Mouse (Mus musculus) ES-Bruce4 (cell line): Measurements from ENCODE around the gene Atic. TPM values are rescaled to one million over a fixed set of nuclear protein-coding genes. Genes with fewer than 3 reads are reported as not detected.

ENCODE experiments used
- H3K27ac ChIP-seq: 2 replicates; pipeline ENCODE4 v1.5.1; 2012; ENCODE audit warnings: low read length, inconsistent platforms; ENCODE audit not compliant: insufficient read depth
- H3K27me3 ChIP-seq: 2 replicates; pipeline ENCODE4 v1.6.1; 2012; ENCODE audit warnings: mild to moderate bottlenecking, low read length, inconsistent platforms; ENCODE audit not compliant: control insufficient read depth, poor library complexity, insufficient read depth, severe bottlenecking
- H3K36me3 ChIP-seq: 2 replicates; pipeline ENCODE4 v1.6.1; 2012; ENCODE audit warnings: inconsistent platforms, mild to moderate bottlenecking, low read length, moderate library complexity; ENCODE audit not compliant: control insufficient read depth, poor library complexity, insufficient read depth, severe bottlenecking
- H3K4me1 ChIP-seq: one replicate; pipeline ENCODE4 v1.8.1; 2011; ENCODE audit warnings: low read length; ENCODE audit not compliant: control insufficient read depth, insufficient read depth
- H3K4me3 ChIP-seq: 2 replicates; pipeline ENCODE4 v1.5.1; 2011; ENCODE audit warnings: low read depth, mild to moderate bottlenecking, low read length
- H3K9ac ChIP-seq: 2 replicates; pipeline ENCODE4 v1.6.1; 2012; ENCODE audit warnings: low read depth, mild to moderate bottlenecking, inconsistent platforms; ENCODE audit not compliant: poor library complexity, severe bottlenecking
- H3K9me3 ChIP-seq: replicated peaks from 2 replicates; pipeline ENCODE4 v1.6.1; 2012; ENCODE audit warnings: mild to moderate bottlenecking, low read length, inconsistent platforms; ENCODE audit not compliant: control insufficient read depth, poor library complexity, insufficient read depth, severe bottlenecking
- CTCF ChIP-seq: IDR thresholded peaks from one replicate; pipeline ENCODE4 v1.8.1; 2011; ENCODE audit warnings: low read depth, low read length
- EP300 ChIP-seq: IDR thresholded peaks from 2 replicates; pipeline ENCODE4 v1.6.1; 2011; ENCODE audit warnings: low read depth, low read length; ENCODE audit not compliant: insufficient read depth
- POLR2A ChIP-seq: IDR thresholded peaks from one replicate; pipeline ENCODE4 v1.8.1; 2011; ENCODE audit warnings: low read length; ENCODE audit not compliant: insufficient read depth
- polyA plus RNA-seq: library from polyadenylated mRNA; stranded (reverse); fragments of >200 nt; gene quantifications from 2 replicates; pipeline ENCODE4 v1.2.4, GENCODE M21; 2011; ENCODE audit warnings: low read depth; ENCODE audit not compliant: missing spikeins, insufficient read depth, insufficient read length

The Atic gene
- polyA plus RNA-seq, 1 experiment: 138 TPM

- Histone ChIP-seq H3K36me3 (no peaks in the 10 kb centered on the region), H3K9me3 (no peaks in the 10 kb centered on the region; the same call in 1 of the 2 replicates), H3K27ac (no peak overlapping the region), H3K9ac (no peak overlapping the region), H3K4me3 (no peak overlapping the region), H3K4me1 (no peaks in the 10 kb centered on the region), H3K27me3 (no peaks in the 10 kb centered on the region)
- TF ChIP-seq CTCF: no peak
- TF ChIP-seq POLR2A: no peak
- TF ChIP-seq EP300: no peak
These were observed 17.3 kb upstream of the Atic start for GRCm38 (mm10) chr1:71539641-71540040.

- Histone ChIP-seq H3K27me3 (no peaks in the 10 kb centered on the region), H3K9me3 (no peaks in the 10 kb centered on the region; the same call in 1 of the 2 replicates), H3K4me3 (no peak overlapping the region), H3K36me3 (no peaks in the 10 kb centered on the region), H3K9ac (no peak overlapping the region), H3K27ac (no peak overlapping the region), H3K4me1 (no peaks in the 10 kb centered on the region)
- TF ChIP-seq CTCF (no peak), EP300 (no peak), POLR2A (no peak)
These were observed 16.5 kb upstream of the Atic start for GRCm38 (mm10) chr1:71540437-71540836.

- H3K4me3 ChIP-seq: no peak overlapping the region
- no peaks in the 10 kb centered on the region for H3K27me3 ChIP-seq
- TF ChIP-seq POLR2A (no peak), EP300 (no peak), CTCF (no peak)
- H3K9me3 ChIP-seq: no peaks in the 10 kb centered on the region
- no peak overlapping the region for H3K9ac ChIP-seq
- H3K4me1 ChIP-seq: no peaks in the 10 kb centered on the region
- no peaks in the 10 kb centered on the region for H3K36me3 ChIP-seq
- H3K27ac ChIP-seq: no peak overlapping the region
These were observed 6.2 kb upstream of the Atic start for GRCm38 (mm10) chr1:71550626-71551195.

- Histone ChIP-seq H3K4me1 (no peaks in the 10 kb centered on the region), H3K4me3 (no peak overlapping the region), H3K9me3 (no peaks in the 10 kb centered on the region), H3K27ac (no peak overlapping the region), H3K9ac (no peak overlapping the region), H3K36me3 (peaks cover 67% of the 10 kb centered on the region), H3K27me3 (no peaks in the 10 kb centered on the region)
- no peak for TF ChIP-seq POLR2A
- TF ChIP-seq EP300: no peak
- TF ChIP-seq CTCF: no peak
These were observed 3.7 kb downstream of the Atic start for GRCm38 (mm10) chr1:71560626-71561025.

- no peaks in the 10 kb centered on the region for H3K27me3 ChIP-seq
- H3K4me1 ChIP-seq: peaks cover 4% of the 10 kb centered on the region
- no peak overlapping the region for H3K27ac ChIP-seq
- no peak for TF ChIP-seq EP300
- TF ChIP-seq CTCF: no peak
- no peak for TF ChIP-seq POLR2A
- peaks cover 89% of the 10 kb centered on the region for H3K36me3 ChIP-seq
- H3K9me3 ChIP-seq: no peaks in the 10 kb centered on the region
- no peak overlapping the region for H3K4me3 ChIP-seq
- H3K9ac ChIP-seq: no peak overlapping the region
These were observed 7.3 kb downstream of the Atic start for GRCm38 (mm10) chr1:71564291-71564690.

- no peak overlapping the region for H3K9ac ChIP-seq
- H3K4me1 ChIP-seq: peaks cover 4% of the 10 kb centered on the region
- TF ChIP-seq POLR2A (no peak), CTCF (no peak), EP300 (no peak)
- no peak overlapping the region for H3K27ac ChIP-seq
- H3K4me3 ChIP-seq: no peak overlapping the region
- peaks cover 85% of the 10 kb centered on the region for H3K36me3 ChIP-seq
- H3K27me3 ChIP-seq: no peaks in the 10 kb centered on the region
- H3K9me3 ChIP-seq: no peaks in the 10 kb centered on the region
These were observed 11.1 kb downstream of the Atic start for GRCm38 (mm10) chr1:71567884-71568605.
